Mouse (Mus musculus): ENCODE data around the gene Cep78. TPM values are rescaled to one million over a fixed set of nuclear protein-coding genes. Genes with fewer than 3 reads are reported as not detected.

Gene Cep78
- polyA plus RNA-seq, 1 experiment, result 8.4 TPM

DNA sequence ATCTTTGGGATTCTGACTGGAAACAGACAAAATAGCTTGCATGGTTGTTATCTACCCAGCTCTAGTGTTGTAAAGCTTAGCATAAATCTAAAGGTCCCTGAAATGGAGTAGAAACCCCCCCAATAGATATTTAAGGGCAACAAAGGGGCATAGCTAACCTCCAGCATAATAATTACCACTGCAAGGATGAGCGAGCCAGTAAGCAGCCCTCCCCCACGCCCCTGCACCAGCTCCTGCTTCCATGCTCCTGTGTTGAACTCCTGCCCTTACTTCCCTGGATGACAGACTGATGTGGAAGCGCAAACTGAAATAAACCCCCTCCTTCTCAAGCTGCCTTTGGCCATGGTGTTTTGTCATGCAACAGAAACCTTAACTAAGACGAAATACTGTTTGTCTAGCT is 11.4 kb downstream of the Cep78 start:
- DNase-seq (ENCODE audit: low spot score), result no peak

DNA sequence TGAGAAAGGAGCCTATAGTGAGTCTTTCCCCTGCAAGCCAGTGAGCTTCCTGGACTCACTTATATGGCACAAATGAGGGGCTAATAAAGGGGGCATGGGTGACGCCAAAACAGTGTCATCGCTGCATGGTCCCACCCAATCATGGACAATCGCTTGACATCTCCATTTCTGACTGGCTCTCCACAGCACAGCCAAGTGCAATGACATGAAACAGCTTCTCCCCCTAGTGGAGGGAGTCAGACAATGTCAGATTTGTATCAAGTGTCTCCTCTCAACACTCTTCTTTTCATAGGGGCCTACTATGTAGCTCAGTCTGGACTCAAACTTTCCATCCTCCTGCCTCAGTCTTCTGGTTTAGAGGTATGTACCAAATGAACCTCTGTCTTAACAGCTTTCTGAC is 19.7 kb downstream of the Cep78 start:
- no peak for DNase-seq (ENCODE audit: low spot score)

DNA sequence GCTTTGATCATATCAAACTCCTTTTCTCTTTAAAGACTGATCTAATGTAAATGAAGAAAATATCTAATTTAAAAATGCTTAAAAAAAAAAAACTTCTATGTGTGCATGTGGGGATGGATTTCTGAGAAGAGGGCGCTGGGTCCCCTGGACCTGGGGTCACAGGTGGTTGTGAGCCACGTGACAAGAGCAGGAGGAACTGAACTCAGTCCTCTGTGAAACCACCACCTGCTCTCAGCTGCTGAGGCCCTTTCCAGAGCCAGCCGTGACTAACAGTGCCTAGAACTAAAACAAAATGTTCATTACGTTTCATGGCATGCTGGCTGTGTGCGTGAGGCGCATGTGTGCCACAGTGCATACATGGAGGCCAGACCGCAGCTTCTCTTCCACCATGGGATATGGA is 20.3 kb downstream of the Cep78 start:
- DNase-seq (ENCODE audit: low spot score), result no peak

DNA sequence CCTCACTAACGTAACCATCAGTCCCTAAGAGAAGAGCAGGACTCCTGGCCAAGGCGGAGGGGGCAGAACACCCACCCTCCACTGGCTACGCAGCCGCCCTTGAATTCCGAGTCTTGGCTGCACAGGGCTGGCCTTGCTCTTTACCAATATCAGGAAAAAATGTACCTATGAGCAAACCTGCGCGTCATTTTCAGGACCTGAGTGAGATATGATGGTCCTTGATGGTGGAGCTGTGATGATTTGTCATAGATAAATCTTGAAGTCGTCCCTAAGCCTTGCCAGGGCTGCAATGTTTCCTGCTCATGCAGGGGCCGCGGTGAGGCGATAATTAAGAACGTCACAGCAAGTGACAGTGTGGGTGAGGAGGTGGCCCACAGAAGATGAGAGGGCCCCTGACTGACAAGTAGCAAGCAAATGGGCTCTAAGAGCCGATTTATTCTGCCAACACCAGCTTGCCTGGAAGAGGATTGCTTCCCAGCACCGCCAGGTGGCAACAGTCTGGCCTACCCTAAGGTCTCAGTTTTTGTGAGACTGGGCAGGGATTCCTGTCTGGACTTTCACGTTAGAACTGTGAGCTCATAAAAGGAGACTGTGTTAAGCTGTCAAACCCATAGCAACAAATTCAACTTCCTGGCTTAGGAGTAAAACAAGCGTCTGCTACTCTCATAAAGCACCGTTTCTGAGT is 21.6 kb downstream of the Cep78 start:
- DNase-seq (ENCODE audit: low spot score), result no peak

DNA sequence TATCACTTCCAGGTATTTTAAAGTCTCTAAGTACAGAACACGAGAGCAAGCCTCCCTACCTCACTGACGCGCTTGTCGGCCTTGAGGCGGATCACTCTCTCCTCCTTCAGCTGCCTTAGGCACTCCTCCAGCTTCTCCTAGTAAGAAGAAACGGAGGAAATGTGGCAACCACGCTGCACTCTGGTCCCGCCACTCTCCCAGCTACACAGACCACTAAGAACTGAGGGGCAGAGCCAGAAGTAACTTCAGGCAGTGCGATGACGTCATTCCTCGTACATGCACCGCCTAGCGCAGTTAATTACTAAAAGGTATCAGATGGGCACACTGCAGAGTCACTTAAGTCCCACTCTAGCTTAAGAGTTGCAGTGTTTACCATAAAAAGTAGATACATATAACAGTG is 22.5 kb downstream of the Cep78 start:
- no peak for DNase-seq (ENCODE audit: low spot score)

DNA sequence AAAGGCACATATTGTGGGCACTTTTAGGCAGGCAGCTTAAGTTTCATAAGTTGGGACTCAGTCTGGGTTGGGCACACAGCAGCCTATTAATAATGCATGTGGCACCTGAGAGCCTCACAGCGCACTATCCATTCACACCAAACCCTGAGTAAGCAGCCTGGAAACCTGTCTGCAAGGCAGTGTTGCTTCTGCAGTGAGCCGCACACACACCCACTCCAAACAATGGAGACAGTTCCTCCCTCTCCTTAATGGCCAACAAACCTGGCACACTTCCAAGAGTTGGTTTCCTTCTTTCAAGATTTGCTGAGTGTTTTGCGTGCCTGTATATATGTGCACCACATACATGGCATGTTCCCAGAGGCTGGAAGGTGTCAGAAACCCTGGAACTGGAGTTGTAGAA is 34.6 kb downstream of the Cep78 start:
- no peak for DNase-seq (ENCODE audit: low spot score)

DNA sequence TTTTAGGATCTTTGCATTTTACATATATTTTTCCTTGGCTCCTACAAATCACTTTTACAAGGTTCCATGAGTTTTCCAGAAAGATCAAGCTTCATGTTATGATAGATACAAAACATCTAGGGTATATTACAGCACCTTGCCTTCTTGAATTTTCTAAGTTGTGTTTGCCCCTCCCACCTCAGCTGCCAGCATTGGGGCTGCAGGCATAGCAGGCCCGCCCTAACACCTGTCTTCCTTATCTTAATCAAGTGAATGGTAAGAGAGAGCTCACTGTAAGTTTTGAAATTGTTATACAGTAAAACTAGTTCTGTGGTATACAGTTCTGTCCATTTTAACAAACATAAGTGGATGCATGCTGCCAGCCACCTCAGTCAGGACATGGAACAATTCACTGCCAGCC is 35.9 kb downstream of the Cep78 start:
- no peak for DNase-seq (ENCODE audit: low spot score)

DNA sequence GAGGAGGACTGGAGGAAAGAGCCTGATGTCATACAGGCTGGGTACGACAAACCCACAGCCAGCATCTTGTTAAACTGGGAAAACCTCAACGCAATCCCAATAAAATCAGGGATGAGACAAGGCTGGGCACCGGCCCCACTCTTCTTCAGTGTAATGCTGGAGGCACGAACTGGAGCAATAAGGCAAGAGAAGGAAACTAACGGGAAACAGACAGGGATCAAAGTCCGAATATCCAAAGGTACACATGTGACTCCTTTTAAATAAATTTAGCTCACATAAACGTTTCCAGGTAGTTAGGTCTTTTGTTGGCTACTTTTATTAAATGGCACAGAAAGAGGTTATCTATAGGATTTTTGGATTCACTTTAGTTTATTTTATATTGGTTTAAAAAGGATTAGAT is 36.4 kb downstream of the Cep78 start:
- DNase-seq (ENCODE audit: low spot score), result no peak

DNA sequence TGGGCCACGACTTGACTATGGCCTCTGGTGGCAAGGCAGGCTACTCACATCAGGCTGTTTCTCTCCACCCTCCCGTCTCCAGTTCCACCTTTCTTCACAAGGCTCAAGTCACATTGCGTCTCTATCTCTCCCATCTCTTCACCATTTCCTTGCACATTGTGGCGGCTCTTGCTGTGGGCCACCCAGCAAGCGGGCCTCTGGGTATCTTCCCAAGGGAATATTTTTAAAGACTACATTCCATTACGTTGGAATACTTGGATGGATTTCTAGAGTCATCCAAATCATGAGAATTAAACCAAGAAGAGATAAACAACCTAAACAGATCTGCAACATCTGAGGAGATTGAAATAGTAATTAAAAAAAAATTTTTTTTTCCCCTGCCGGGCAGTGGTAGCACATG is 37.6 kb downstream of the Cep78 start, which contains the start of gene Psat1:
Psat1 (minus strand) TSS at position 101 of the 400 bp plus-strand sequence.
- no peak for DNase-seq (ENCODE audit: low spot score)

DNA sequence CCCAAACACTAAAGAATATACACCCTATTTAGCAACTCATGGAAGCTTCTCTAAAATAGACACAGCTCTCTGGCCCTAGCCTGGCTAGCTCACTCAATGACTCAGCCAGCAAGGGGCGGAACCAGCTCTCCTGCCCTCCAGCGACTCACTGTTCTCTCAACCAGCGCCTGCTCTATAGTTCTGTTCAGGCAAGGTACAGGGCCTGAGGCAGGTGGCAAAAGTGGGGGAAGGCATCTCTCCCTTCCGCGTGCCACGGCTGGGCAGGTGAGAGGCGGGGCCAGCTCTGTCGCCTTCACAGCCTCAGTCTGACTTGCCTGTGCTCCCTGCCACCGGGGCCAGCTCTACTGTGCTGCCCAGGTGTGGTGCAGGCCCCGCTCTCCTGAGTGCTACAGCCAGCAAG is 38.1 kb downstream of the Cep78 start:
- DNase-seq (ENCODE audit: low spot score), result peak; percentile 27

DNA sequence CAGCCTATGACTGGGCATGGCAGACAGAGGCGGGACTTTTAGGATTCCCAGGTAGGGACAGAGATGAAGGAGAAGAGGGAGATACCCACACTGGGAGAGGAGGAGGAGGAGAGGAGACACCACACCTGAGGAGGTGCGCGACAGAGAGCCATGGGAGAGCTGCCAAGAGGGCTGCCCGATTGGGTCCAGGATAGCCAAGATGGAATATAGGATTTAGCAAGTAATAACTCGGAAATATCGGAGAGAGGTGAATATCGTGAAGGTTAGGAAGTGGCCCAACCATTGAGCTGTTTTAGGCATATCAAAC is 41.7 kb downstream of the Cep78 start:
- no peak for DNase-seq (ENCODE audit: low spot score)

DNA sequence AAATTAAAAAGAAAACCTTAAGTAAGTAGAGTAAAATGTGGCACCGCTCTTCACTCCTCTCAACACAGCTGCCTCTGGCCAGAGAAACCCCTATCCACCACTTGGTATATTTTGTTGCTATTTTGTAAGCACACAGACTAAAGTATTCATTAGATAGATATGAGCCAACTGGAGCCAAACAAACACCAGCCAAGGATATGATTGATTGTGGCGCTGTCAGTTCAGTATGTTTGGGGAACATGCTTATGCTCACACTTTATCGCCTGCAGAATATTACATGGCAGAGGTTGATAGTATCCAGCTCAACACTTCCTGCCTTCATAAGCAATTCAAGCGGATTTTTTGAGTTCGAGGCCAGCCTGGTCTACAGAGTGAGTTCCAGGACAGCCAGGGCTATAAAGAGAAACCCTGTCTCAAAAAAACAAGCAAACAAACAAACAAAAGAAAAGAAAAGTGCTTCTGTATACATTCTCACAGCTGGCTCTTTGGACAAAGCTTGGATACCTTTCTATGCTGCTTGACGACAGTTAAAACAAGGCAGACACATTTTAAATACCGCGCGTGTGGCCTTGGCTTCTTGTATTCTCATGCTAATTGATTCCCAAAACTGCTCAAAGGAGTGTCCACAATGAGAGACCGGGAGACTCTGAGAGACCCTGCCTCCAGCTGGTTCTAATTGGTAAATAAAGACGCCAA is 42.2 kb downstream of the Cep78 start:
- DNase-seq (ENCODE audit: low spot score), result no peak

DNA sequence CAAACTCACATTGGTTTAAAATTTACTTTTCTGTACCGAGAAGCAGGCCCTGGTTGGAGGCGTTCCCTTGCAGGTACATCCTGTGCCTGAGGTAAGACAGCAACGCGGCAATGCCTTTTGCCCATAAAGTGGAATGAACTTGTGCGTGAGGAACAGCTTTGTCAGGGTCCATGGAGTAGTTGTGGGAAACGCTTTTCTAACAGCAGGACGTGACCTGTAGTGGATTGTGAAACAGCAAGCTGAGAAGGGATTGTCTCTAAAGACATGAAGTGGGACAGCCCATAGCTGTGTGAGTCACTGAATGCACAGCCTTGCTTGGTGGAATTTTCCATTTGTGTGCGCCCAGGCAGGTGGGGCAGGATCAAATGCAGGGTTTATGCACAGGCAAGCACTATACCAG is 43.4 kb downstream of the Cep78 start:
- DNase-seq (ENCODE audit: low spot score), result no peak

DNA sequence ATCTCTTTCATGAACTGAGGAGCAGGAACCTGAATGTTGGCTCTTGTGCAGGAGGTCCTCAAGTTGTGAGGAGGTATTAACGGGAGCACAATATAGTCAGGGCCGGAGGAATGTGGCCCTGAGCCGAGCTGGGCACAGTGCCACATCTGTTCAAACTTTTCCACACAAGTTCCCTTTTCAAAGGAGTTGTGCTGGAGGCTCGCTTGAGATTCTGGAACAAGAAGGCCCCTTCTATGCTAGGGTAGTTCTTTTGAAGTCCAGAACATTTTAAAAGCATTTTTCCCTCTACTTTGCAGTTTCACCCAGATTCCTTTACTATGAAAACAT is 59.1 kb downstream of the Cep78 start:
- DNase-seq (ENCODE audit: low spot score), result peak; percentile 37

DNA sequence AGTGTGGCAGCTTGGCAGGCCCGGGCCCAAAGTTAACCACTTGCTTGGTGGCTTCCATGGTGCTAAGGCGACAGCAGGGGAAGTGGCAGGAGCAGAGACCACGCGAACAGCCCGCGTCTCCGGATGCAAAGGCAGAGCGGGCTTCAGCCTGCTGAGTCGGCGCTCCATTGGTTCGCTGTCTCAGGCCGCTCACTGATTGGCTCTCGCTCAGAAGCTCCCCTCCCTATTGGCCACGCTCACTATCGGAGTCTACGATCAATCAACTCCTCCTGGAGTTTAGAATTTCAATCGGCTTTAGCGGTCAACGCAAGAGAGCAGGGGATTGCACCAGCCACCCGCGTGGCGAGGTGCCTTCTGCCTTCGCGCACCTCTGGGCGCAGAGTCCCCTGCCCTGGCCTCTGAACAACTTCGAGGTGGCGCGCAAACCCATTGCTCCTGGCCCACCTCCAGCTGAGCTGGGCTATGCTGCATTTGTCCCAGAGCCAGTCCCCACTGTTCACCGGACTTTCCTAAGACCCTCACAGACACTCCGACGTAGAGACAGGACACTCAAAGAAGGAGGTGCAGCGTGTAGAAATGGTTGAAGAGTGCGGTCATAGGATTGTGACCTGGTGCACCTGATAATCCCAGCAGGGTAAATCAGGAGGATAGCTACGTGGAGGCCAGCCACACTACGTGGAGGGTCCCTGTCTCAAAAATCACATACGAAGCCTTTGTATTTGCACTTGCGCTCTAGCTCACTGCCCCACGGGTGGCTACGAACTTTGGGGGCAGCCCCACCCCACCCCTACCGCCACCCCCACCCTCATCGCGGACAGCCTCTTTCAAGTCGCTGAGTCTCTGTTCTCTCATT is 59.7 kb downstream of the Cep78 start:
- peak; percentile 70 for DNase-seq (ENCODE audit: low spot score)

DNA sequence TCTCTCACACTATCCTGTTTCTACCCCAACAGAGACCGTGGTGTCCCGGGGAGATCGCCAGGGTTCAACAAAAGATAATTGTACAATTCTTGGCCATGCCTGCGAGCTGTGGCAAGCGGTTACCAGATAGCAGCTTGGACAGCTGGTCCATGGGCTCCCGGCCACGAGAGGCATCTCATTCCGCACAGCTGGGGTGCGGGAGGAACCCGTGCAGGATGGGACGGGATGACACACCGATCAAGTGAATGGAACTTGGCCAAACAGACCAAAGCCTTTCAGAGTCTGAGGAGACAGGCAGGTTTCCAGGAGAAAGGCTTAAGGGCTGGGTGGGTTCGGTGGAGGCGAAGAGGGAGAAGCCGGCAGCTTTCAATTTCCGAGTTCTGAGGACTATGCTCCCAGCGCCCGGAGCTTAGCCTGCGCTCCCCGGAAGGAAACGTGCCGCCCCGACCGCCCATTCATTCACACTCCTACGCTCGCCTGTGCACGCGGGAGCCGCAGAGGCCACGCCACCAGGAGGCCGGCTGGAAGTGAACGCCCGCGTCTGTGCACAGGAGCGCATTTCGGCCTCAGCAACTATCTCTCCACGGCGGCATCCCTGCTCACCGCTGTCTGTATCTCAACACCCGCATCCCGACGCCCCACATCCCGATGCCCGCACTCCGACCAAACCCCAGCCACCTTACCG is 60.5 kb downstream of the Cep78 start:
- DNase-seq (ENCODE audit: low spot score), result peak; percentile 32

DNA sequence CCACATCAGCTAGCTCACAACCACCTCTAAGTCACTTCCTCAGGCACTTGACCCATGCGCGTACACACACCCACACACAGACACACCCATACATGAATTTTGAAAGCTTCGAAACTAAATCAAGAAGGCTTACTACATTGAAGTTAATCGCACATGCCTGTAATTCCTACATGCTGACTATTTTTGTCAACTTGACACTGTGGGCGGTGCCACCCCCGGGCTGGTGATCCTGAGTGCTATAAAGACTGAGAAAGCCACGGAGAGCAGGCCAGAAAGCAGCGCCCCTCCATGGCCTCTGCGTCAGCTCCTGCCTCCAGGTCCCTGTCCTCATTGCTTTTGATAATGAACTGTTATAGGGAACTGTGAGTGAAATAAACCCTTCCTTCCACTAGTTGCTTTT is 61.4 kb downstream of the Cep78 start:
- no peak for DNase-seq (ENCODE audit: low spot score)

DNA sequence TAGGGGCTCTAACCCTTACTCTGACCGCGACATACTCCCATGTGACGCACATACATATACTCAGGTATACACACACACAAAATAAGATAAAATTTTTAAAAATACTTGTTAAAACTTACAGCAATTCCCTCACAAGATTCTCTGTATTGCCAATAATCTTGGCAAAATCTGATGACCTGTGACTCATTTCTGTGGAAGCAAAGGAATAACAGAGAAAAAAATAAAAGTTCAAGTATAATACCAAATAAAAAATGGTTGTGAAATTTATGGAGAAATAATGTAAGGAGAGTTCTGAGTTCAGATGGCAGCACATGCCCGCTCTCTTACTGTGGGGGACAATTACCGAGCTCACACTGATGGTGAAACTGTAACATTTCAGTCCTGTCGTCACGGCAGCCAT is 65.5 kb downstream of the Cep78 start:
- DNase-seq (ENCODE audit: low spot score), result no peak

DNA sequence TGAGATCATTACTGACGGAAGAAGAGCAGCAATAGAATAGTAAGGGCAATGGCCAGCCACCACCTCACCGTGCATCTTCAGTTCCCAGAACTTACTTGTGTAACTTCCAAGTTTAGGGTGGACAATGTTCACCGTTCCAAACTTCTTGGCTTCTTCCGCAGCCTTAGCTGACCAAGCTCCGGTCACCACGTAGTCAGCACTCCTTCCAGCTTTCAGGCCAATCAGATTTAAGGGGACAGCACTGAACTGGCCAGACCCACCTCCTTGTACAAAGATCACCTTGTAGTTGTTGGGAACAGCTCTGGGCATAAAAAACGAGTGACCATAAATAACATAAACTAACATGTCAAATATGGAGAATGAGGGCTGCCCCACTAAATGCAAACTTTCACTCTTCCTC is 66.7 kb downstream of the Cep78 start:
- no peak for DNase-seq (ENCODE audit: low spot score)

DNA sequence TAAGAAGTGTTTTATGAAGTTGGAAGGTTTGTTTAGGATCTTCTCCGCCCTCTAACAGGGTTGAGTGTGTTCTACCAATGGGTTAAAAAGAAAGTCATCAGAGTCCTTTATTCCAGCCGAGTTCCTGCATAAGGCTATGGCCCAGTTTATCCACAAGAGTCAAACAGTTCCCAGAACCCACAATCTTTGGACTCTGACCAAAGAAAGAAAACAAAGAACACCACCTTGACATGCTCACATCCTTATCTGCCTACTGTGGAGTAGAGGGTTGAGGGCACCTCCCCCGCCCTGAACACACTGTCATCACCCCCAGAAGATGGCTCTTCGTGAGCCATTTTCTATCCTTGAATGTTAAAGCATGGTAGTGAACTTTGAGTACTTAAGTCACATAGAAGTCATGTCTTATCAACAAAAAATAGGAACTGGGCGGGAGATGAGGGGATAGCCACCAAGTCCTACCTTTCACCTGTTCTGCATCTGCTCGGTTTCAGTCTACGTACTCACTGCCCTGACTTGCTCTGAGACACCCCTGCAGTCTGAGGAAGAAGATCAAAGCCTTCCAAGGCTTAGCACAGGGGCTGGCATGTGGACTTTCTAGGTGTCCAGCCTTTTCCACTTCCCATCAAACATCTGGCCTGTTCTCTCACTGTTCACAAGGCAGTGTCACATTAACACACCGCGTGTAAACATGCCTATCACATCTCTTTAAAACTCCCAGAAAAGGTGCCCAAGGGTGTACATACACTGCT is 71.4 kb downstream of the Cep78 start:
- no peak for DNase-seq (ENCODE audit: low spot score)

DNA sequence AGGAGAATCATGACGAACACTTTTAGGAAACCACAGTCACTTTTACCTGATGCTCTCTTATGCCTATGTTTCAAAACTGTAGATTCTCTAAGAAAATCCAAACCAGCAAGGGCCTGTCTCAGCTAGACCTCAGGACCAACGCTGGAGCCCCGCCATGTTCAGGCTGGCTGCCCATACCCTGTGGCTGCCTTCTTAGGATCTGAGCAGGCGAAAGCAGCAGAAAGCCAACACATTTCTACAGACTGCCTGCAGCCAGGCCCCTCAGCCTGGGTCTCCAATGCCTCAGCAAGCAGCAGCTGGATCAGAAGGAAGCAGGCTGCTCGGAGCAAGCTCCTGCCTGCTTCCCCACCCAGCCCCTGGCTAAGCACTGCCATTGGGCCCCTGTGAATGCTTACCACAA is 73.3 kb downstream of the Cep78 start:
- no peak for DNase-seq (ENCODE audit: low spot score)

DNA sequence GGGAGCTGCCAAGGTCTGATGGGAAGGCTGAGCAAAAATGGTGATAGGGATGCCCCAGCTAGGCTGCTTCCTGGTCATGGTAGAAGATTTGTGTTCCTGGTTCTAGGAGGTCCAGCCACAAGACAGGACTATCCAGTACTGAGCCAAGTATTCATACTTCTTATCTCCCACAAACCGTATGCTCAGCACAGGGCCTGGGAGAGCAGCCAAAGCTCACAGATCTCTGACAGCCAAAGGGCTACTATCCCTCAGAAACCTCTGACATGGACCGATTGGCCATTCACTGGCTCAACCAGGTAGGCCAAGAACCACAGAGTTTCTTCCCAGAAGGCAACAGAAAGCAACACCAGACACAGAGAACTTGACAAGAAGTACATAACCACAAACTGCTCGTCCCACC is 73.8 kb downstream of the Cep78 start:
- no peak for DNase-seq (ENCODE audit: low spot score)
